Mouse (Mus musculus): ENCODE measurements around the gene Gm10644. TPM values are rescaled to one million over a fixed set of nuclear protein-coding genes. Genes with fewer than 3 reads are reported as not detected.

Gm10644 gene
- polyA plus RNA-seq (2015; fragmentation: Nextera tagmentation; extraction: Ambion mirVana) = 0.11 and 0.13 TPM in 2 replicates

- Histone ChIP-seq H3K27ac (replicated peaks) (0 out of 2 replicates have a peak within 1 kb of the TSS, but pooled peaks have one; percentile 24), H3K27me3 (ENCODE audit: control insufficient read depth, insufficient read depth, low read length) (no peaks in the 10 kb centered on the region), H3K4me2 (replicated peaks; ENCODE audit: low read depth) (peak within 1 kb of the TSS; percentile 89), H3K9ac (ENCODE audit: low read length) (peak within 1 kb of the TSS; percentile 51), H3K4me1 (replicated peaks; ENCODE audit: control insufficient read depth, insufficient read depth) (peaks cover 3% of the 10 kb centered on the region; the same call in 1 of the 2 replicates), H3K4me3 (ENCODE audit: low read depth, low read length) (peak within 1 kb of the TSS; percentile 64), H3K36me3 (ENCODE audit: control insufficient read depth, insufficient read depth, low read length) (no peaks in the 10 kb centered on the region), H3K9me3 (ENCODE audit: control insufficient read depth, low read length) (no peaks in the 10 kb centered on the region)
- WGBS = under 1% methylated on average over 75 of the region's 75 CpGs
- TF ChIP-seq CTCF (IDR thresholded peaks at IDR 0.05; ENCODE audit: low read depth) = peak; percentile 97
- TF ChIP-seq EP300 (optimal IDR thresholded peaks at IDR 0.05) = no peak
- ATAC-seq (ENCODE audit: low FRiP score, low TSS enrichment) (peak; percentile 100), DNase-seq (ENCODE audit: low spot score) (peak; percentile 100)
Measured at GRCm38 (mm10) chr8:83955106-83955957, at the start of gene Gm10644, which contains the start of gene Asf1b. Gm10644 (minus strand) TSS chr8:83955205. Asf1b (plus strand) TSS chr8:83955507.

GRCm38 (mm10) chr8:84004533-84005201 is 49.7 kb upstream of the Gm10644 start:
- peak; percentile 90 for DNase-seq (ENCODE audit: low spot score)
- Histone ChIP-seq H3K9ac (ENCODE audit: low read length) (peak overlapping the region; percentile 73), H3K27ac (replicated peaks) (peak overlapping the region; percentile 81), H3K4me1 (replicated peaks; ENCODE audit: control insufficient read depth, insufficient read depth) (peaks cover 4% of the 10 kb centered on the region), H3K4me3 (ENCODE audit: low read depth, low read length) (peak overlapping the region; percentile 54), H3K9me3 (ENCODE audit: control insufficient read depth, low read length) (no peaks in the 10 kb centered on the region), H3K36me3 (ENCODE audit: control insufficient read depth, insufficient read depth, low read length) (0 out of 2 replicates have a peak, but pooled peaks cover 3% of the 10 kb centered on the region), H3K27me3 (ENCODE audit: control insufficient read depth, insufficient read depth, low read length) (no peaks in the 10 kb centered on the region), H3K4me2 (replicated peaks; ENCODE audit: low read depth) (peak overlapping the region; percentile 77)
- peak; percentile 87 for ATAC-seq (ENCODE audit: low FRiP score, low TSS enrichment)
- under 1% methylated on average over 30 of the region's 30 CpGs for WGBS
- TF ChIP-seq EP300 (optimal IDR thresholded peaks at IDR 0.05) (peak; percentile 34), CTCF (IDR thresholded peaks at IDR 0.05; ENCODE audit: low read depth) (no peak; the same call in 1 of the 2 replicates)

GRCm38 (mm10) chr8:84003612-84004246 is 48.7 kb upstream of the Gm10644 start:
- Histone ChIP-seq H3K4me3 (ENCODE audit: low read depth, low read length) (peak overlapping the region; percentile 54; the same call in 1 of the 2 replicates), H3K9me3 (ENCODE audit: control insufficient read depth, low read length) (no peaks in the 10 kb centered on the region), H3K36me3 (ENCODE audit: control insufficient read depth, insufficient read depth, low read length) (0 out of 2 replicates have a peak, but pooled peaks cover 3% of the 10 kb centered on the region), H3K27ac (replicated peaks) (no peak overlapping the region), H3K27me3 (ENCODE audit: control insufficient read depth, insufficient read depth, low read length) (no peaks in the 10 kb centered on the region), H3K9ac (ENCODE audit: low read length) (no peak overlapping the region), H3K4me1 (replicated peaks; ENCODE audit: control insufficient read depth, insufficient read depth) (peaks cover 12% of the 10 kb centered on the region), H3K4me2 (replicated peaks; ENCODE audit: low read depth) (peak overlapping the region; percentile 77)
- no peak for DNase-seq (ENCODE audit: low spot score)
- TF ChIP-seq EP300 (optimal IDR thresholded peaks at IDR 0.05) (no peak), CTCF (IDR thresholded peaks at IDR 0.05; ENCODE audit: low read depth) (no peak)
- no peak for ATAC-seq (ENCODE audit: low FRiP score, low TSS enrichment)
- 74% methylated on average over 6 of the region's 6 CpGs for WGBS

GRCm38 (mm10) chr8:84002957-84003611 is 48.1 kb upstream of the Gm10644 start:
- WGBS = 76% methylated on average over 12 of the region's 12 CpGs
- no peaks in the 10 kb centered on the region for H3K9me3 ChIP-seq (ENCODE audit: control insufficient read depth, low read length)
- TF ChIP-seq EP300 (optimal IDR thresholded peaks at IDR 0.05) (no peak), CTCF (IDR thresholded peaks at IDR 0.05; ENCODE audit: low read depth) (no peak)
- 0 out of 2 replicates have a peak, but pooled peaks cover 3% of the 10 kb centered on the region for H3K36me3 ChIP-seq (ENCODE audit: control insufficient read depth, insufficient read depth, low read length)
- H3K4me2 ChIP-seq (replicated peaks; ENCODE audit: low read depth) = no peak overlapping the region
- no peak overlapping the region for H3K9ac ChIP-seq (ENCODE audit: low read length)
- H3K27me3 ChIP-seq (ENCODE audit: control insufficient read depth, insufficient read depth, low read length) = no peaks in the 10 kb centered on the region
- no peak overlapping the region for H3K27ac ChIP-seq (replicated peaks)
- H3K4me3 ChIP-seq (ENCODE audit: low read depth, low read length) = no peak overlapping the region
- ATAC-seq (ENCODE audit: low FRiP score, low TSS enrichment) = no peak
- DNase-seq (ENCODE audit: low spot score) = no peak
- H3K4me1 ChIP-seq (replicated peaks; ENCODE audit: control insufficient read depth, insufficient read depth) = peaks cover 13% of the 10 kb centered on the region

Measured in stomach, postnatal 0 days (tissue).